Mouse (Mus musculus) adrenal gland, adult 8-10 months (tissue): ENCODE measurements around the gene Ptpn21. TPM values are rescaled to one million over a fixed set of nuclear protein-coding genes. Genes with fewer than 3 reads are reported as not detected.

Experiments used
- DNase-seq: peaks from one replicate; pipeline ENCODE4 v3.0.0; 2022
- total RNA-seq, 4 experiments: library from RNA; stranded (reverse); gene quantifications; 2 replicates each; pipeline ENCODE4 v1.2.4; 2022

The Ptpn21 gene
- total RNA-seq, 4 experiments from 2014 or later = 18.8 to 37.6 (median 27.7) TPM

DNA sequence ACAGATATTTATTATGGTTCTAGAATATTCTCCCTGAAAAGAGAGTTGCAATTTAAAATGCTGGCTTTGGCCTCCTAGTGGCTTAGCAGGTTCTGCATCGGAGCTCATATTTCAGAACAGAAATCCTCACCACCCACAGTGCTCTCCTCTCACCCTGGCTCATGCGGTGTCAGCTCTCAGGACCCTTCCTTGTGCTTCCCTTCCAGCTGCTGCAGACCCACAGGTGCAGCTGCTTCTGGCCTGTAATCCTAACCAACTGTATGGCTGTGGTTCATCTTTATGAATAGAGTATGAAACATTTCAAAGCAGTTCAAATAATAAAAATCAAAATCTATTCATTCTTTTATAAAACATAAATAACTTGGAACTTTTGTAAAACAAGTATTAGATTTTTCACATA, 80.3 kb downstream of the Ptpn21 start:
- no peak for DNase-seq

DNA sequence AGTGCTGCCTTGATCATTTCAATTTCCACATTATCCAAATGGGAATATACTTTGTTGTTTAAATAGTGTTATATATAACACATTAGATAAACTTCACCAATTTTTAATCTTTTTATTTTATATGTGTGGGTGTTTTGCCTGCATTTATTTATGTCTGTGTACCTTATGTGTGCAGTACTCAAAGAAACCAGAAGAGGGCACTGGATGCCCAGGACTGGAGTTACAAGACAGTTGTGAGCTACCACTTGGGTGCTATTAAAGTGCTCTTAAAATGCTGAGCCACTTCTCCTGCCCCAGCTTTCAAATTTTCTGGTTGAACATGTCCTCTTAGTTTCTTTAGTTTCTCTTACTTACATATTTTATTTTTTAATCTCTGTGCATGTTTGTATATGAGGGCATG, 92.4 kb downstream of the Ptpn21 start:
- no peak for DNase-seq

DNA sequence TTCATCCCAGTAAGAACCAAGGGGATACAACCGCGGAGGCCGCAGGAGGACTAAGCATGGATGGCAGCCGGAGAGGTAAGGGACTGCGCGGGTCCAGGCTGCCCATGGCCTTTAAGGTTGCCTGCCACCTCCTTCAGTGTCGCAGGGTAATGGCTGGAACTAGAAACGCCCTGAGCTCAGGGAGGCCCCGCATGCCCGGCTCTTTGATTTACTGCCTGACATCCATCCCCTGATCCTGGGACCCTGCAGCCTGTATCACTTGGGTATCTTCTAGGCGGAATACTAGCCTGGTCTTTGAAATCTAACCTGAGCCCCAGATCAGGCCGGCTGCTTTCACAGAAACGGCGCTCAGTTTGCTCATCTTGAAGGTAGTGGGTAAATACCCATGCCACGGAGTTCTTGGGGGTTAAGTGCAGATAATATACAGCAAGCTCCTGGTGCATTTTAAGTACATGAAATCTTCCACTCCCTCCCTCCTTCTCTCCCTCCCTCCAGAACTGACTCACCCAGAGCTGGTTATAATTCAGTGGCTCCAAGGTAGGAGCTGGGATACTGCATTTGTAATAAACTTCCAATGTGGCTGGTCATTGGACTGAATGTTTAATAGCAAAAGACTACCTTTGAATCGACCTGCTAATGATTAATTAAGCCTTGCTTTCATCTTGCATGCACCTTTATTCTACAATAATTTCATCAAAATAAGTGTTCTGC, 108.8 kb downstream of the Ptpn21 start:
- DNase-seq = no peak

DNA sequence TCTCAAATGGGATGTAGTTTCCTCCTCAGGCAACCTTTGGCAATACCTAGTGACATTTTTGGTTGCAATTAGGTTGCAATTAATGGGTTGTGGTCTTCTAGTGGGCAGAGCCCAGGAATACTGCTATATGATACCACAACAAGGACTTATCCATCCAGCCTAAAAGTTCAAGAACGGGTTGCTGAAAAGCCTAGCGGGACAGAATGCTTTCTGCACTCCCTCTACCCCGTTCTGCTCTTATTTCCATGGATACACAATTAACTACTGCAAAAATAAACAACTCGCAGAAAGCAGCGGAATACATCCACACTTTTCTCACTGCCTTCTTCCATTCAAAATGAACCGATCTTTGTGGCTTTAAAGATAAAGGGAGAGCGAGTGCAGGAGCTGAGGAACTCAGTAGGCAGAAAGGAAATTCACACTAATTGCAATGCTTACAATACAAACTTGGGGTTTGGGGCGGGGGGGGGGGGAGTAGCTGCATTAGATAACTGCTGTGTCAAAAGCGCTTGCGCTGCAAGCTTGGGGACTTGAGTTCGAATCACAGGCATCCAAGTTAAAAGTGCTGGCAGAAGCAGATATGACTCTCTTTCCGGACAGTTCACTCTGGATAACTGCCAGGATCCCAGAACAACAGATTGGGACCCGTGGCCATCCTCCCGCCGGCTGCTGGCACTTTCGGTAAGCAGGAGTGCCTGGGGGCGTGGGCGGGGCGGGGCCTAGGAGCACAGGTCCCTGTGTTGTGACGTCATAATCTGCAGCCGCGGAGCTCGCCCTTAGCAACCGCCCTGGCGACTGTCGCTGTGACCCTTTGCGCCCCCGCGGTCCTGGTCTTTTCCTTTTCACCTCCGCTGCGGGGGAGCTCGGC, 109.6 kb downstream of the Ptpn21 start, which contains the start of gene Spata7:
Gene Spata7, plus strand, starts transcription at position 766 of the 868 bp plus-strand sequence.
- DNase-seq = peak; percentile 81

Other genes starting within 250 kb of the Ptpn21 start
- under 1 TPM in 1 of 4 experiments, not detected in 3; 0.10 TPM for gene Kcnk10, start 159.1 kb downstream of the Ptpn21 start, total RNA-seq
- gene Spata7, start 109.2 kb downstream of the Ptpn21 start, total RNA-seq = 10 to 100 TPM; 10.3 to 23.2 (median 14.0) TPM
- 100 to 1,000 TPM in 2 of 4 experiments, 10 to 100 TPM in 2; 76.0 to 104 (median 90.1) TPM for gene Zc3h14, start 9.6 kb upstream of the Ptpn21 start, total RNA-seq
- gene Eml5, start 164.1 kb upstream of the Ptpn21 start, total RNA-seq = 10 to 100 TPM; 26.2 to 62.4 (median 41.2) TPM
- 10 to 100 TPM; 21.7 to 44.7 (median 31.8) TPM for gene Ttc8, start 183.2 kb upstream of the Ptpn21 start, total RNA-seq